In the genomic region with DNA sequence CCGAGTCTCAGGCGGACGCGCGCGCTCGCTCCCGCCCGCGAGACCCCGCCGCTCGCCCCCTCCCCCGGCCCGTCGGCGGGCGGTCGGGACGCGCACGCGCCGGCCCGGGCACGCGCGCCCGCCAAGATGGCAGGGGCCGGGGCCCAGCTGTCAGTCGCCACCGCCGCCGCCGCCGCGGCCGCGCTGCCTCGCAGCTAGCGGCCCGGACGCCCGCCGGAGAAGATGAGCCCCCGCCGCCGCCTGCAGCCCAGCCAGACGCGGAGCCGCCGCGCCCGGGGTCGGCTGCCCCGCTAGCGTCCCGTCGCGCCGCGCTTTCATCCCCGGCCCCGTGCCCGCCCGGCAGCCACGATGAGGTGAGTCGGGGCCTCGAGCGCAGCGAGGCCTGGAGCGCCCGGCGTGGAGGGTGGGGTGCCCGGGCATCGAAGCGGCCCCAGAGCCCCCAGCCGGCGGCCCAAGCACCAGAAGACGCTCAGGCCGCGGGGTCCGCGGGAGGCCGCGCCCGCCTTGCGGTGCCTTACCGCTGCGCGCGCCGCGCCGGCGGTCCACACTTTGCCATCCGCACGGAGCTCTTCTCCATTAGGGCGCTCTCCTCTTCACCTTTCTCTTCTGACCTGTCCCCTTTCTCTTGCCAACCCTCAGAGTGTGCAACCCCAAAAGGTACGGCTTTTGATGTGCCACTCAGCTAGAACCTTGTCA, we compare ENCODE assay signal across 9 mouse cellular contexts. TPM values are rescaled to one million over a fixed set of nuclear protein-coding genes. Genes with fewer than 3 reads are reported as not detected.
DNase-seq lines count a peak whose midpoint lies in the region; ATAC-seq and TF ChIP-seq lines count a peak whose summit lies in the region.
"Had no signal": no experiment of that assay in that cellular context is flagged by ENCODE, and none has a peak within 500 bp of the region (broad histone marks: within the 10 kb centered on the region; RNA-seq: fewer than 3 reads in every experiment).

No protein-coding gene starts in this region.

- DNase-seq in gastrocnemius, adult 2 months = peak; percentile 58
- no peak for DNase-seq in gastrocnemius, adult 18-20 months (ENCODE audit: low spot score)
- DNase-seq in 3134 (ENCODE audit: extremely low read depth, insufficient read length, low spot score) = peak; percentile 53
- peak; percentile 15 to 25 for DNase-seq in heart, adult 9 months (ENCODE audit: low spot score in 2 of 2)
- no peak for DNase-seq in limb, embryonic 11.5 days (ENCODE audit: low spot score)
- peak; percentile 65 for DNase-seq in neural tube, embryonic 10.5 days (ENCODE audit: extremely low spot score, low spot score)

- TF ChIP-seq CTCF in gastrocnemius, adult 2 months (IDR thresholded peaks at IDR 0.05) = no peak
- no peak for TF ChIP-seq CTCF in bone marrow macrophage, adult 2 months (IDR thresholded peaks at IDR 0.05; ENCODE audit: low read depth, low read length)

- H3K9ac ChIP-seq in limb, embryonic 11.5 days (ENCODE audit: low read length) = peak overlapping the region; percentile 95

- no peak for TF ChIP-seq POLR2A in bone marrow macrophage, adult 2 months (IDR thresholded peaks at IDR 0.05; ENCODE audit: borderline replicate concordance, low read depth, low read length)

- H3K9me3 ChIP-seq in limb, embryonic 11.5 days (ENCODE audit: control insufficient read depth, low read length) = no peaks in the 10 kb centered on the region

- WGBS in limb, embryonic 11.5 days = under 1% methylated on average over 58 of the region's 100 CpGs

- intact Hi-C loops in gastrocnemius, adult 2 months (cut with DNase I) = no loop called here

- peak overlapping the region; percentile 67 for H3K4me2 ChIP-seq in limb, embryonic 11.5 days (ENCODE audit: low read depth, severe bottlenecking)

- H3K27ac ChIP-seq in gastrocnemius, adult 2 months = peak overlapping the region; percentile 76
- H3K27ac ChIP-seq in bone marrow macrophage, adult 2 months (ENCODE audit: insufficient read depth, low read depth, low read length) = no peak overlapping the region
- peak overlapping the region; percentile 73 for H3K27ac ChIP-seq in limb, embryonic 11.5 days (replicated peaks; ENCODE audit: low read depth, low read length)

- no peaks in the 10 kb centered on the region for H3K36me3 ChIP-seq in limb, embryonic 11.5 days (ENCODE audit: control insufficient read depth, insufficient read depth, low read length)

- peak; percentile 52 for ATAC-seq in limb, embryonic 11.5 days (ENCODE audit: insufficient number of reproducible peaks, low FRiP score, low TSS enrichment, low read depth)
- ATAC-seq in erythroid progenitor cell, adult 5-6 weeks (replicated peaks; ENCODE audit: low FRiP score, poor library complexity, severe bottlenecking) = no peak

- H3K4me3 ChIP-seq in gastrocnemius, adult 2 months = peak overlapping the region; percentile 91
- peak overlapping the region; percentile 44 for H3K4me3 ChIP-seq in bone marrow macrophage, adult 2 months (ENCODE audit: insufficient read depth, low read length)
- peak overlapping the region; percentile 94 for H3K4me3 ChIP-seq in limb, embryonic 11.5 days (ENCODE audit: low read depth, low read length)

- H3K4me1 ChIP-seq in bone marrow macrophage, adult 2 months (ENCODE audit: control insufficient read depth, insufficient read depth, low read length) = no peaks in the 10 kb centered on the region
- H3K4me1 ChIP-seq in limb, embryonic 11.5 days (ENCODE audit: control insufficient read depth, insufficient read depth, low read length) = peaks cover 11% of the 10 kb centered on the region; the same call in 1 of the 2 replicates

- no peaks in the 10 kb centered on the region for H3K27me3 ChIP-seq in limb, embryonic 11.5 days (ENCODE audit: control insufficient read depth, insufficient read depth, low read length)

RNA-seq across cellular contexts. Expression of a gene that starts 0.5 kb away (rescaled TPM):
- 10 to 100 TPM in 1 of 2 experiments, 1 to 10 TPM in 1; 10.0 to 17.7 TPM for total RNA-seq in gastrocnemius, adult 2 months (2021)
- 1 to 10 TPM; 8.0 to 9.7 TPM for total RNA-seq in gastrocnemius, adult 18-20 months (2021)
- polyA plus RNA-seq in bone marrow macrophage, adult 2 months (2012; ENCODE audit: insufficient read depth, insufficient read length, missing spikeins) = 215 and 219 TPM in 2 replicates
- polyA plus RNA-seq in limb, embryonic 11.5 days (2014; fragmentation: Nextera tagmentation; extraction: Ambion mirVana) = 80.0 and 84.3 TPM in 2 replicates
- total RNA-seq in erythroid progenitor cell, adult 5-6 weeks (2015; ENCODE audit: low replicate concordance) = 56.6 and 94.8 TPM in 2 replicates
- total RNA-seq in erythroid progenitor cell, adult 5-6 weeks (2017; ENCODE audit: low replicate concordance) = 12.6 and 13.4 TPM in 2 replicates
- total RNA-seq: MEL had no signal

Comparison
In these comparisons a context has a peak if more than half of its experiments do, and no peak if none do; other contexts are left out.
1. DNase-seq: peak in gastrocnemius, adult 2 months (single experiment), 3134 (single experiment), heart, adult 9 months (2 of 2) and neural tube, embryonic 10.5 days (single experiment); none in gastrocnemius, adult 18-20 months (single experiment) and limb, embryonic 11.5 days (single experiment).
2. H3K4me3 ChIP-seq: peak in every context shown above with its lines; median percentile 94 in limb, embryonic 11.5 days; 91 in gastrocnemius, adult 2 months; 44 in bone marrow macrophage, adult 2 months.